Mouse (Mus musculus) spleen, adult 12 weeks (tissue): Measurements from ENCODE around the gene Pdzrn3.

Source experiments
- DNase-seq: peaks from one replicate; pipeline ENCODE4 v3.0.0; 2022; ENCODE audit warnings: low spot score

The Pdzrn3 gene

GRCm38 (mm10) chr6:101366809-101367602 lies 10.7 kb downstream of the Pdzrn3 start:
- DNase-seq, result no peak

- DNase-seq, result no peak
Measured at GRCm38 (mm10) chr6:101365795-101366194, 11.9 kb downstream of the Pdzrn3 start.

DNA sequence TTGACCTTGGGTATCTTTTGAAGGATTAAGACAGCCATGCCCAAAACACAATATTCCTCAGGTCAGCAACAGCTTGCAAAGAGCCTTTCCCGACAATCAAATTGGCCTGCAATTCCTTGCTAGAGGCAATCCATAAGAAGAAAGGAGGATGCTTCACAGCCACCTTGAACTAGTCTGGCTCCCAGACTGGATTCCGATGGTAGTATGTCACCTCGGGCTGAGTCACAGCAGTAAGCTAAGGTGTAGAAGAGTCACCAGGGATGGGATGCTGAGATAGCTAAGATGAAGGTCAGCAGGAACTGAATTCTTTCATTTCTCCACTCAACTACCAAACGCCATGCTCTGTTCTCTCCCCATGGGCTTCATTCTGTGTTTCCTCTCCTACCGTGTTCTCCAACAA lies 13.8 kb downstream of the Pdzrn3 start:
- DNase-seq, result no peak

DNA sequence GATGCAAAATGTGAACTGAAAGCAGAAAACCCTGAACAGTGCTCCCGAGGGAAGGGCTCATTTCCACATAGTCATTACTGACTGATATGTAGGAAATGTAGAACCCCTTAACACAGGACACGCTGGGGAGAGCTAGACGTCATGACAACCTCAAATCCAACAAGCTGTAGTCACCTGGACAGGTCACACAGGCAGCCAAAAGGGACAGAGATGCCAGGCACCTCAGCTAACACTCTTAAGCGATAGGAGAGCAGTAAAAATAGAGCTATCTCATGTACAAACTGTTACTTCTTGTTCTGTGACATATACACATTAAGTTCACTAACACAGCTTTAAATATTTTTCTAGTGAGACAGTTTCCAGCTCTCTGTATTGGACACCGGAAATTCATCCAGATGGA lies 15.0 kb downstream of the Pdzrn3 start:
- no peak for DNase-seq

DNA sequence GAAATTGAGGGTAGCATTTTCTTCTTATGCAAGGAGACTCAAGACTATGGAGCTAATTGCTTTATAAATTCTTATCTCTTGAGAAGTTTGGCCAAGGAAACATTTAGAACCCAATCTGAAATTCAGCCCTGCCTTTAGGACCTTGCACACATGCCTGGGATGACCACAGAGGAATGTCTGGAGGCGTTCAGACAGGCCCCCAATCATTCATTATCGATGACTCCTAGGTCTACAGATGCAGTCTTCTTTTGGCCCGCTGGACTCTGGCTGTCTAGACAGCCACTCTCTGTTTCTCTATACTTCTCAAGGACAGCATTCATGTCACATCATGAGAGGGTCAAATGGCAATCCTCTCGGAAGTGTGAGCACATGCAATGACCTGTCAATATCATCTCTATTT lies 15.4 kb downstream of the Pdzrn3 start:
- DNase-seq, result no peak

GRCm38 (mm10) chr6:101360211-101360737 lies 17.4 kb downstream of the Pdzrn3 start:
- no peak for DNase-seq

GRCm38 (mm10) chr6:101359646-101360045 lies 18.1 kb downstream of the Pdzrn3 start:
- no peak for DNase-seq

DNA sequence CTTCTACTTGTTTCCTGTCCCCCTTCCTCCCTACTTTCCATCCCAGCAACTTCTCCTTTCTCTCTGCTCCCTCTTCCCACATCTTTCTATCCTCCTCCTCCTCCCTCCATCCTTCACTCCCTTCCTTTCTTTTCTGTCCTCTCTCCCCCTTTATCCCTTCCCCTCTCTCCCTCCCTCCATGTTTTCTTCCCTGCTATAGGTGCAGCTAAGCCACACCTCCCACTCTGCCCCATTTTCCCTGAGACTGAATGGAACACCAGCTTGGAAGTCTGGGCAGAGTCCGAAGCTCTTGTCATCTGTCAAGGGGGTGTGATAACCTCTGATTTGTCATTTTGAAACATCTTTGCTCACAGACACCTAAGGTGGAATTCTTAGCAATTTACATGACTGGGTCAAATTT lies 22.8 kb downstream of the Pdzrn3 start:
- DNase-seq, result no peak

- DNase-seq, result no peak
Measured at GRCm38 (mm10) chr6:101354230-101354881, 23.3 kb downstream of the Pdzrn3 start.

- DNase-seq, result no peak
Measured at GRCm38 (mm10) chr6:101353701-101354100, 24.0 kb downstream of the Pdzrn3 start.

DNA sequence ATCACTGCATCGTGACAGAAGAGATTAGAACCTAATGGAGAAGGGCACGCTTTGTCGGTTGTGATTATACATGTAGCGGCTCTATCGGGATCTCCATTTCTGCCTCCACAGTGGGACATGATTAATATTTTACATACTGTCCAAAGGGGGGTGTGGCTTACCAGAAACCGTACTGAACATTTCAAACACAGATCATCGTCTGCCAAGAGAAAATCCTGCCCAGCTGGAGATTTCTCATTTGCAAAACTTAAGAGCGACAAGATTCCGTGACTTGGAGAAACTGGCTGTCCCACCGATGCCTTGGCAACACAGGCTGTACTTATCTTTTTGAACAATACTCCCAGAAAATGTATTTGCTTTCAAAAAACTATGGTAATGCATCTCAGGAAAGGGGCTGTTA lies 25.1 kb downstream of the Pdzrn3 start:
- no peak for DNase-seq

DNA sequence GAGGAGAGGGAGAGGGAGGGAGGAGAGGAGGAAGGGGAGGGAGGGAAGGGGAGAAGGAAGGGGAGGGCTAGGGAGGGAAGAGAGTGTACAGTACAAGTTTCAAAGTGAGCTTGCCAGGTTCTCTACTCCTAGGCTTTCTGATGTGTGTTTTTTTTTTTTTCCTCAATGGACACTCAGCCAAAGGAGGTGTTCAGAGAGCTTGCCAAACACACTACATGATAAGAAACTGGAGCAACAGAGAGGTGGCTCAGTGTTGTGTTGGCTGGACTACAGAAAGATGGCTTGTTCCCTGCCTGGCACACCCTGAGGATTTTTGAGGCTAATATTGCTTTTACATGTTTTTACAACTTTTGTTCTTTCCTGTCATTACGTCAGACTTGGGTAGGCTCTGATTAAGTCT lies 26.6 kb downstream of the Pdzrn3 start:
- no peak for DNase-seq

GRCm38 (mm10) chr6:101350414-101350973 lies 27.2 kb downstream of the Pdzrn3 start:
- DNase-seq, result no peak

GRCm38 (mm10) chr6:101348496-101348895 lies 29.2 kb downstream of the Pdzrn3 start:
- DNase-seq, result no peak

- no peak for DNase-seq
Measured at GRCm38 (mm10) chr6:101340051-101340450, 37.6 kb downstream of the Pdzrn3 start.

DNA sequence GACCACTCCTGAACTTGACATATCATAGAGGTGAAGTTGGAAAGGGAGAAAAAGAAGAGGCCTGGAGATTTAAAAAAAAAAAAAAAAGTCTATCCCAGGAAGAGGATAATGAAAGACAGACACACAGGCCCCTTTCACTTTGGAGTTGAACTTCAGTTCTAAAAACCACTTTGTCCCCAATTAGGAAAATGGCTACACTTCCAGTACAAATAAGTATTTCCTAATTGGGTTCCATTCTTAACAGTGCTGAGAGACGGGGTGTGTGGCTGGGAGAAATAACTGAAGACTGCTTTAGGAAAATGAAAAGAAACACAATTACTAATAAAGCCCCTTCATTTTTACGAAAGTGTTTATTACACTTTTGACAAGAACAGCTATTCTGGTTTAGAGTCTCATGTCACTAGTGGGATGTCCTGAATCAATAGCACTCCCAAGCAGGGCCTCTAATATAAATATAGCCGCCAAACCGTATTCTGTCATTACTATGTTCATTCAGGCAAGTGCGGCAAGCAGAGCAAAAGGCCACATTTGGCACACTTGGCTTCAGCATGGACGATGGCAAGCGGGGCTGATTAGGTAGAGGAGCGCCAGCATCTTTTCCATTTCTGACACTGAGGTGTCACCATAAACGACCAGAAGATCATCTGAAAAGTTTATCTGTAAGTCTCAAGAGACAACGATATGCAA lies 39.7 kb downstream of the Pdzrn3 start:
- DNase-seq, result no peak

DNA sequence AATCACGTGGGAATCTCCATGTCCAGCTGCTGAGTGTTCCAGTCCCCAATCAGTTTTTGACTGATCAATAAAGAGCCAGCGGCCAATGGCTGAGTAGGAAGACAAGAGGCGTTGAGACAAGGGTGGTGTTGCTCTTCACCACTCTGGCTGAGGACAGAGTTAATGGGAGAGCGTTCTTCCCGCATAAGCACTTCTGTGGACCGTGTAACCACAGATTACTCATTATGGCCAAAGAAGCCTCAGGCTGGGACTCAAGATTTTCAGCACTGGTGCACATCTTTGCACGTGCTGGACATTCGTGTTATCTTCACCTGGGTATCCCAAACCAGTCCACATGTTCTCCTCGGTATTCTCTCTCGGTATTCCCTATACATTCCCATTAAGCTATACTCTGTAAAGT lies 41.0 kb downstream of the Pdzrn3 start:
- no peak for DNase-seq

GRCm38 (mm10) chr6:101335744-101336143 lies 42.0 kb downstream of the Pdzrn3 start:
- DNase-seq, result peak; percentile 2

GRCm38 (mm10) chr6:101334495-101334894 lies 43.2 kb downstream of the Pdzrn3 start:
- DNase-seq, result no peak

- no peak for DNase-seq
Measured at GRCm38 (mm10) chr6:101330392-101330791, 47.3 kb downstream of the Pdzrn3 start.

DNA sequence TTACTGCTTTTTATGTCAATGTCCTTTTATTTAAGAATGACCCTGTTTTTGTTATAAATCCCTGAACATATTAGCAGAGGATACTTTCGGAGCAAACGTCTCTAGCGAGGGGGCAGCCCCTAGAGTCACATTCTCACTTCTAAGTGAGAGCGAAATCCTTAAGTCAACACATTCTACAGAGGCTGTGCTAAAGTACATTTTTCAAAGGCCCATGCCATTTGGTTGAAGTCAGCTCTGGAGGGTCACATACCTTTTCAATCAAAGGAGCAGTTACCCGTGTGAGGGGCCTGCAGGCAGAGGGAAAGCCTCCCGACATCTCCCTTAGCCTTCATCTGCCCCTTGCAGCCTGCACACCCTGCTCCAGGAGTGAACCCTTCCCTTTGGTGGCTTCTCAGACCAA lies 48.2 kb downstream of the Pdzrn3 start:
- DNase-seq, result no peak

DNA sequence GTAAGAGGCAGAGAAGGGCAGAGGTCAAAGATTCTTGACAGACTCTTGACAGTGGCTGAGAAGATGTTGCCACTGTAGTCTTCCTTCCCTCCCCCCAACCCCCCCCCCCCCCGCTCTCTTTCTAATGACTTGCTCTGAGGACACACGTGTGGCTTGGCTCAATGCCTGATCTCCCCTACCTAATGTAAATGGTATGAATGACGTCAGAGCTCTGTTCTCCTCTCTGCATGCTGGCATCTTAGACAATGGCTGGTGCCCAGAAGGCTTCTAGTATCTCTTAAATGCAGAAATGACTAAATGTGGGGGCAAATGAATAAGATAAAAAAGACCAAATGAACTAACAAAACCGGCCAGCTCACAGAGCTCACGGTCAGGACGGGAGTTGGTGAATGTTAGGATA lies 49.2 kb downstream of the Pdzrn3 start:
- DNase-seq, result no peak

DNA sequence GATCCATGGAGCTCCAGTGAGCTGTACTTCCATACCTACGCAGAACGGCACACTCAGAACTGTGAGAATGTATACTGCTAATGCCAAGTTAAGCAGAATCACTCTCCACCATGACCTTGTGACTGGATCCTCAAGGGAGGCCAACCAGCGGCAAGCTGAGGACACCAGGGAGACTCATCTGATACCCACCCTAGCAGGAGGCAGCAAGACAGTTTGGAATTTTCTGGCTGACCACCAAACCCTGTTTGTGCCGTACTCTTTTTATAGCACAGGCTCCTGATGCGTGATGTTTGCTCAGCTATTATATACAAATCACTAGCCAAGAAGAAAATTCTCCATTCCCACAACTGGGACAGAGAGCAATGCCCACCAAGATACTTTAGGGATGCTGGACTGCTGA lies 50.0 kb downstream of the Pdzrn3 start:
- DNase-seq, result no peak
